ENCODE assay signal across 8 mouse cellular contexts in genomic region chr7:125674916-125675315, GRCm38 (mm10). TPM values are rescaled to one million over a fixed set of nuclear protein-coding genes. Genes with fewer than 3 reads are reported as not detected.
DNase-seq lines count a peak whose midpoint lies in the region; ATAC-seq and TF ChIP-seq lines count a peak whose summit lies in the region.

No protein-coding gene starts in this region.

- no peak overlapping the region for H3K4me2 ChIP-seq in forebrain, embryonic 11.5 days (ENCODE audit: low read depth, low read length, severe bottlenecking)
- no peak overlapping the region for H3K4me2 ChIP-seq in forebrain, embryonic 13.5 days
- no peak overlapping the region for H3K4me2 ChIP-seq in midbrain, embryonic 11.5 days
- H3K4me2 ChIP-seq in midbrain, embryonic 13.5 days (replicated peaks): no peak overlapping the region
- no peak overlapping the region for H3K4me2 ChIP-seq in liver, embryonic 14.5 days (ENCODE audit: low read depth)

- no peak for ATAC-seq in forebrain, embryonic 11.5 days (replicated peaks; ENCODE audit: low FRiP score)
- ATAC-seq in forebrain, embryonic 13.5 days: no peak
- no peak for ATAC-seq in midbrain, embryonic 11.5 days (ENCODE audit: low FRiP score)
- no peak for ATAC-seq in midbrain, embryonic 13.5 days
- no peak for ATAC-seq in liver, embryonic 14.5 days (ENCODE audit: insufficient read depth)

- peak; percentile 75; the same call in 1 of the 2 replicates for TF ChIP-seq CTCF in brain, embryonic 14.5 days (IDR thresholded peaks at IDR 0.05; ENCODE audit: borderline replicate concordance, extremely low read depth, insufficient read depth, insufficient read length)
- TF ChIP-seq CTCF in liver, embryonic 14.5 days (IDR thresholded peaks at IDR 0.05; ENCODE audit: low read depth): peak; percentile 83
- peak; percentile 47; the same call in 1 of the 2 replicates for TF ChIP-seq CTCF in spleen, adult 2 months (IDR thresholded peaks at IDR 0.05; ENCODE audit: extremely low read depth, insufficient read depth, insufficient read length, insufficient replicate concordance)

- TF ChIP-seq EP300 in liver, embryonic 14.5 days (IDR thresholded peaks at IDR 0.05; ENCODE audit: low read depth): no peak

- peak; percentile 65 for DNase-seq in forebrain, embryonic 11.5 days (ENCODE audit: low spot score)
- peak; percentile 89 for DNase-seq in midbrain, embryonic 11.5 days (ENCODE audit: low spot score, missing footprints)
- peak; percentile 55 for DNase-seq in brain, embryonic 14.5 days (ENCODE audit: low read depth)
- peak; percentile 27 to 59 for DNase-seq in frontal cortex, postnatal 36 days (ENCODE audit: low spot score in 2 of 2)
- DNase-seq in liver, embryonic 14.5 days (ENCODE audit: low read depth in 3 of 3, low spot score in 3 of 3): peak; percentile 19 to 32 (median 23)
- peak; percentile 14 to 43 for DNase-seq in spleen, adult 2 months (ENCODE audit: low read depth in 1 of 2, low spot score in 2 of 2)

- no peaks in the 10 kb centered on the region for H3K9me3 ChIP-seq in forebrain, embryonic 11.5 days (ENCODE audit: control insufficient read depth, low read length)
- H3K9me3 ChIP-seq in forebrain, embryonic 13.5 days (replicated peaks): no peaks in the 10 kb centered on the region
- no peaks in the 10 kb centered on the region for H3K9me3 ChIP-seq in midbrain, embryonic 11.5 days (ENCODE audit: control insufficient read depth, low read length)
- H3K9me3 ChIP-seq in midbrain, embryonic 13.5 days: no peaks in the 10 kb centered on the region
- H3K9me3 ChIP-seq in liver, embryonic 14.5 days (ENCODE audit: control insufficient read depth, low read length): no peaks in the 10 kb centered on the region

- no peaks in the 10 kb centered on the region for H3K4me1 ChIP-seq in forebrain, embryonic 11.5 days (replicated peaks; ENCODE audit: control insufficient read depth, insufficient read depth, low read length)
- no peaks in the 10 kb centered on the region for H3K4me1 ChIP-seq in forebrain, embryonic 13.5 days
- no peaks in the 10 kb centered on the region for H3K4me1 ChIP-seq in midbrain, embryonic 11.5 days (ENCODE audit: control insufficient read depth, insufficient read depth, low read length)
- 0 out of 2 replicates have a peak, but pooled peaks cover 5% of the 10 kb centered on the region for H3K4me1 ChIP-seq in midbrain, embryonic 13.5 days (replicated peaks)
- peaks cover 0 to 15% of the 10 kb centered on the region in 2 experiments; a peak in 3 of 4 replicates for H3K4me1 ChIP-seq in liver, embryonic 14.5 days (replicated peaks; ENCODE audit: control insufficient read depth in 2 of 2, insufficient read depth in 2 of 2, low read length in 1 of 2)
- no peaks in the 10 kb centered on the region; the same call in 1 of the 2 replicates for H3K4me1 ChIP-seq in spleen, adult 2 months (ENCODE audit: control insufficient read depth, insufficient read depth, insufficient read length)

- H3K27ac ChIP-seq in forebrain, embryonic 11.5 days (ENCODE audit: low read depth, low read length): no peak overlapping the region
- H3K27ac ChIP-seq in forebrain, embryonic 13.5 days: no peak overlapping the region
- H3K27ac ChIP-seq in midbrain, embryonic 11.5 days (ENCODE audit: low read depth, low read length): no peak overlapping the region
- no peak overlapping the region for H3K27ac ChIP-seq in midbrain, embryonic 13.5 days
- no peak overlapping the region for H3K27ac ChIP-seq in liver, embryonic 14.5 days
- H3K27ac ChIP-seq in spleen, adult 2 months (ENCODE audit: insufficient read depth, low read length): no peak overlapping the region

- no peak for TF ChIP-seq POLR2A in brain, embryonic 14.5 days (IDR thresholded peaks at IDR 0.05; ENCODE audit: borderline replicate concordance, extremely low read depth, insufficient read depth, insufficient read length, poor library complexity, severe bottlenecking)
- TF ChIP-seq POLR2A in spleen, adult 2 months (IDR thresholded peaks at IDR 0.05; ENCODE audit: low read depth, low read length): no peak

- H3K9ac ChIP-seq in forebrain, embryonic 11.5 days (ENCODE audit: low read length): no peak overlapping the region
- H3K9ac ChIP-seq in forebrain, embryonic 13.5 days: no peak overlapping the region
- no peak overlapping the region for H3K9ac ChIP-seq in midbrain, embryonic 11.5 days (ENCODE audit: low read length)
- no peak overlapping the region for H3K9ac ChIP-seq in midbrain, embryonic 13.5 days (replicated peaks)
- no peak overlapping the region for H3K9ac ChIP-seq in liver, embryonic 14.5 days (replicated peaks)

- 91% methylated on average over 2 of the region's 2 CpGs for WGBS in forebrain, embryonic 11.5 days
- 91% methylated on average over 2 of the region's 2 CpGs for WGBS in forebrain, embryonic 13.5 days
- WGBS in midbrain, embryonic 11.5 days: 80% methylated on average over 2 of the region's 2 CpGs
- WGBS in midbrain, embryonic 13.5 days: 88% methylated on average over 2 of the region's 2 CpGs
- 41% methylated on average over 2 of the region's 2 CpGs for WGBS in liver, embryonic 14.5 days (ENCODE audit: insufficient replicate concordance)
- WGBS in spleen, adult 2 months: 66% methylated on average over 2 of the region's 2 CpGs

- peaks cover 56% of the 10 kb centered on the region for H3K36me3 ChIP-seq in forebrain, embryonic 11.5 days (ENCODE audit: control insufficient read depth, insufficient read depth, low read length)
- peaks cover 99% of the 10 kb centered on the region for H3K36me3 ChIP-seq in forebrain, embryonic 13.5 days (ENCODE audit: poor library complexity, severe bottlenecking)
- peaks cover 49% of the 10 kb centered on the region for H3K36me3 ChIP-seq in midbrain, embryonic 11.5 days (ENCODE audit: control insufficient read depth, insufficient read depth, low read length)
- peaks cover 100% of the 10 kb centered on the region for H3K36me3 ChIP-seq in midbrain, embryonic 13.5 days
- H3K36me3 ChIP-seq in liver, embryonic 14.5 days (replicated peaks; ENCODE audit: control insufficient read depth, insufficient read depth, low read depth): peaks cover 74% of the 10 kb centered on the region
- H3K36me3 ChIP-seq in spleen, adult 2 months (ENCODE audit: control insufficient read depth, insufficient read depth, low read length): peaks cover 64% of the 10 kb centered on the region

- no peaks in the 10 kb centered on the region for H3K27me3 ChIP-seq in forebrain, embryonic 11.5 days (ENCODE audit: control insufficient read depth, insufficient read depth, low read length)
- H3K27me3 ChIP-seq in forebrain, embryonic 13.5 days: no peaks in the 10 kb centered on the region
- H3K27me3 ChIP-seq in midbrain, embryonic 11.5 days (ENCODE audit: control insufficient read depth, insufficient read depth, low read length): no peaks in the 10 kb centered on the region
- H3K27me3 ChIP-seq in midbrain, embryonic 13.5 days: no peaks in the 10 kb centered on the region
- H3K27me3 ChIP-seq in liver, embryonic 14.5 days (ENCODE audit: control insufficient read depth, insufficient read depth, low read length): no peaks in the 10 kb centered on the region
- H3K27me3 ChIP-seq in spleen, adult 2 months (ENCODE audit: control insufficient read depth, insufficient read depth, low read length): no peaks in the 10 kb centered on the region

- H3K4me3 ChIP-seq in forebrain, embryonic 11.5 days (ENCODE audit: low read depth, low read length): no peak overlapping the region
- H3K4me3 ChIP-seq in forebrain, embryonic 13.5 days: no peak overlapping the region
- no peak overlapping the region for H3K4me3 ChIP-seq in midbrain, embryonic 11.5 days (ENCODE audit: low read depth, low read length)
- no peak overlapping the region for H3K4me3 ChIP-seq in midbrain, embryonic 13.5 days (replicated peaks)
- no peak overlapping the region for H3K4me3 ChIP-seq in liver, embryonic 14.5 days (ENCODE audit: insufficient read depth in 1 of 2, low read depth in 2 of 2, low read length in 2 of 2)
- no peak overlapping the region for H3K4me3 ChIP-seq in spleen, adult 2 months (ENCODE audit: extremely low read depth, insufficient read depth, insufficient read length)

RNA-seq across cellular contexts. Expression of gene Gtf3c1, which starts 32.7 kb away (rescaled TPM):
- polyA plus RNA-seq in forebrain, embryonic 11.5 days (2014; fragmentation: Nextera tagmentation; extraction: Ambion mirVana): 47.2 and 49.4 TPM in 2 replicates
- polyA plus RNA-seq in forebrain, embryonic 13.5 days (2015; fragmentation: Nextera tagmentation; extraction: Ambion mirVana): 32.6 and 42.2 TPM in 2 replicates
- 29.6 and 32.0 TPM in 2 replicates for polyA plus RNA-seq in midbrain, embryonic 11.5 days (2014; fragmentation: Nextera tagmentation; extraction: Ambion mirVana)
- polyA plus RNA-seq in midbrain, embryonic 13.5 days (2015; fragmentation: Nextera tagmentation; extraction: Ambion mirVana): 37.0 and 42.3 TPM in 2 replicates
- polyA plus RNA-seq in brain, embryonic 14.5 days (2012; rRNA removed): 53.6 and 67.0 TPM in 2 replicates
- polyA plus RNA-seq in liver, embryonic 14.5 days (2012; rRNA removed): 6.9 and 7.3 TPM in 2 replicates
- polyA plus RNA-seq in liver, embryonic 14.5 days (2014; fragmentation: Nextera tagmentation; extraction: Ambion mirVana): 6.3 and 9.4 TPM in 2 replicates
- 25.8 and 34.7 TPM in 2 replicates for polyA plus RNA-seq in spleen, adult 2 months (2012; rRNA removed)

RNA-seq across cellular contexts. Expression of gene D430042O09Rik, which starts 32.8 kb away (rescaled TPM):
- 11.2 and 12.1 TPM in 2 replicates for polyA plus RNA-seq in forebrain, embryonic 11.5 days (2014; fragmentation: Nextera tagmentation; extraction: Ambion mirVana)
- polyA plus RNA-seq in forebrain, embryonic 13.5 days (2015; fragmentation: Nextera tagmentation; extraction: Ambion mirVana): 8.1 TPM in 2 replicates
- polyA plus RNA-seq in midbrain, embryonic 11.5 days (2014; fragmentation: Nextera tagmentation; extraction: Ambion mirVana): 7.5 and 7.9 TPM in 2 replicates
- polyA plus RNA-seq in midbrain, embryonic 13.5 days (2015; fragmentation: Nextera tagmentation; extraction: Ambion mirVana): 7.5 and 9.2 TPM in 2 replicates
- 17.3 and 18.4 TPM in 2 replicates for polyA plus RNA-seq in brain, embryonic 14.5 days (2012; rRNA removed)
- 2.2 and 2.3 TPM in 2 replicates for polyA plus RNA-seq in liver, embryonic 14.5 days (2012; rRNA removed)
- polyA plus RNA-seq in liver, embryonic 14.5 days (2014; fragmentation: Nextera tagmentation; extraction: Ambion mirVana): 1.5 and 2.2 TPM in 2 replicates
- polyA plus RNA-seq in spleen, adult 2 months (2012; rRNA removed): 7.0 and 7.3 TPM in 2 replicates

Comparison
In these comparisons a context has a peak if more than half of its experiments do, and no peak if none do; other contexts are left out.
1. DNase-seq: peak in every context shown above with its lines; median percentile 89 in midbrain, embryonic 11.5 days; 65 in forebrain, embryonic 11.5 days; 55 in brain, embryonic 14.5 days; 43 in frontal cortex, postnatal 36 days; 28 in spleen, adult 2 months; 23 in liver, embryonic 14.5 days.